Mouse (Mus musculus) testis, adult 2 months (tissue): ENCODE data around the gene Loxl4.

ENCODE experiments used
- CTCF ChIP-seq: fragments of 200-500 bp; IDR thresholded peaks from 2 replicates; pipeline ENCODE4 v1.5.1; 2012; ENCODE audit warnings: low read depth, mild to moderate bottlenecking, inconsistent platforms, low read length, moderate library complexity; ENCODE audit not compliant: control insufficient read depth, insufficient read depth, insufficient replicate concordance
- POLR2A ChIP-seq: fragments of 200-500 bp; IDR thresholded peaks from 2 replicates; pipeline ENCODE4 v1.6.1; 2012; ENCODE audit warnings: low read depth, mild to moderate bottlenecking, inconsistent platforms, low read length, moderate library complexity; ENCODE audit not compliant: control insufficient read depth

DNA sequence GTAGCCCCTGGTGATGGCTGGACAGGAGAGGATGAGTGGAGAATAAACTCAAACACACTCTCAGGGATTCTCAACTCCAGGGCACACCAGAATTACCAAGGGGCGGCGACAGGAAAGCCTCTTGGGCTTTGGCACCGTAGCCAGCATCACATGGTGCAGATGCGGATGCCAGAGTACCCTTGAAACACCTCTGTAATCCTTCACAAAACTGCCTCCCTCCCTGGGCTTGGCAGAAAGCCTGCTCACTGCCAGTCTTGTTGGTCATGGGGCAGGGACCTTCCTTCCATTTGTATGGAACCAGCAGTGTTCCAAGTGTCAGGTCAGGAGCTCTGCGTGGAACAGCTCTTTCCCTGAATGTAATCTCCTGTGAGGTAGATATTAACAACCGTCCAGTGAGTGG is 15.5 kb upstream of the Loxl4 start:
- TF ChIP-seq POLR2A, result no peak
- TF ChIP-seq CTCF, result no peak
